Mouse (Mus musculus) thymus, postnatal 0 days (tissue): Measurements from ENCODE around the gene Rpl3. TPM values are rescaled to one million over a fixed set of nuclear protein-coding genes. Genes with fewer than 3 reads are reported as not detected.

Experiments used
- DNase-seq: peaks from one replicate; pipeline ENCODE4 v3.0.0-alpha.2; 2015; ENCODE audit warnings: low spot score
- polyA plus RNA-seq: library from polyadenylated mRNA; unstranded; fragments of >200 nt; fragmentation: Nextera tagmentation; extraction: Ambion mirVana; gene quantifications from 2 replicates; pipeline ENCODE4 v1.2.1, GENCODE M21; 2015

The Rpl3 gene
- polyA plus RNA-seq, 1 experiment from 2014 or later, result 1,101 TPM

DNA sequence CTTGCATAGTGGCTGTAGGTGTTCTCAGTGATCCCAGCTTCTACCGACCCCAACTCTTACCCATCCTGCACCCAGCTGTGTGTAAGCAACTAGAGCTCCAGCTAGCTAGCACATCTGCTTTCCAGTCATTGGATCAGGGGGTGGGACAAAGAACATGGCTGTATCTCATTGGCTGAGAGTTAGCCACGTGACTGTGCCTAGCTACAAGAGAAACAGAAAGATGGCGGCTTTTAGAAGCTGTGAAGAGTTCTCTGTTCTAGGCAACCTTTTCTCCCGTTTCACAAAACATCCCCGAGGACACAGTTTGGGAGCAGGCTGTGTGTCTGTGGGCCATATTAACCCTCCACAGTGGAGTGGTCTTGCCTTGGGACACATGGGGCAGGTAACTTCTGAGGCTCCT is 23.6 kb upstream of the Rpl3 start:
- DNase-seq, result no peak

DNA sequence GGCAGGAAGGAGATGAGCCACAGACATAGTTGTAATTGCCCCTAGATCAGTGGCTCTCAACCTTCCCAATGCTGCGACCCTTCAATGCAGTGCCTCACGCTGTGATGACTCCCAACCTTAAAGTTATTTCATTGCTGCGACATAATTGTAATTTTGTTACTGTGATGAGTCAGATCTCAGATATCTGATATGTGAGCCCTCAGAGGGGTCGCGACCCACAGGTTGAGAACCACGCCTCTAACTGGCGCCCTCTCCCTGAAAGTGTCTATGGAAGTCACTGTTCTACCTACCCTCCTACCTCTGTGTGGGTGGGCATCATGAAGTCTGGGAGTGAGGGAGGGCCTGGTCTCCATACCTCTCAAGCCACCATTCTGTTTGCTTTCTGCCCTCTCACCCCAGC is 22.7 kb upstream of the Rpl3 start:
- DNase-seq, result no peak

- DNase-seq, result peak; percentile 36
Measured at GRCm38 (mm10) chr15:80112499-80112898, 20.8 kb upstream of the Rpl3 start.

DNA sequence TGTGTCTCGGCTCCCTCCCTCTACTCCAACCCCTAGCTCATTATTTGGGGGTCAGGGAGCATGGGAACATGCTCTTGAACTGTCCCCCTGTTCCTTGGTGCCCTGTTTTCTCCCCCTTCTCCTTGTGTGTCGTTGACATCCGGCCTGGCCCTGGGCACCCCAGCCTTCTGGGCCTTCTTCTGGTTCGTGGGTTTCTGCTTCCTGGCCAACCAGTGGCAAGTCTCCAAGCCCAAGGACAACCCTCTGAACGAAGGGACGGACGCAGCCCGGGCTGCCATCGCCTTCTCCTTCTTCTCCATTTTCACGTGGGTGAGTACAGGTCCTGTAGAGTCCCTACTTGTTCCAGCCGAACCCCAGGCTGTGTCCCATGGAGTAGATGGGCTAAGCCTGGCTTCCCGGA is 19.8 kb upstream of the Rpl3 start:
- DNase-seq, result no peak

- no peak for DNase-seq
Measured at GRCm38 (mm10) chr15:80107575-80107974, 15.9 kb upstream of the Rpl3 start.

DNA sequence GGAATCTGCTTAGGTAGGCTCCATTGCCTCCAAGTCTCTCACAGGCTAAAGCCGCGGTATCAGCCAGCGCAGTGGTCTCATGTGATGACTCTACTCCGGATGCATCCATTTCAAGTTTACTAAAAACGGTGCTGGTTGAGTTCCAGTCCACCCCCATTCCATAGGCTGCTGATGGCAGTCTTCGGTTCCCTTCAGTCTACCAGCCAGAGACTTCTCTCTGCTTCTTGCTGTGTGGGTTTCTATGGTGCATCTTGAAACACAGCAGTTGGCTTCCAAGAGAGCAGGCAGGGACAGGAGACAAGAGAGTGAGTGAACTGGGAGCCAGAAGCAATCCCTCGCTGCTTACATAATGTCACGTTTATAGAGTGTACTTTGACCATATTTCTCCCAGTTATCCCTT is 15.5 kb upstream of the Rpl3 start:
- no peak for DNase-seq

DNA sequence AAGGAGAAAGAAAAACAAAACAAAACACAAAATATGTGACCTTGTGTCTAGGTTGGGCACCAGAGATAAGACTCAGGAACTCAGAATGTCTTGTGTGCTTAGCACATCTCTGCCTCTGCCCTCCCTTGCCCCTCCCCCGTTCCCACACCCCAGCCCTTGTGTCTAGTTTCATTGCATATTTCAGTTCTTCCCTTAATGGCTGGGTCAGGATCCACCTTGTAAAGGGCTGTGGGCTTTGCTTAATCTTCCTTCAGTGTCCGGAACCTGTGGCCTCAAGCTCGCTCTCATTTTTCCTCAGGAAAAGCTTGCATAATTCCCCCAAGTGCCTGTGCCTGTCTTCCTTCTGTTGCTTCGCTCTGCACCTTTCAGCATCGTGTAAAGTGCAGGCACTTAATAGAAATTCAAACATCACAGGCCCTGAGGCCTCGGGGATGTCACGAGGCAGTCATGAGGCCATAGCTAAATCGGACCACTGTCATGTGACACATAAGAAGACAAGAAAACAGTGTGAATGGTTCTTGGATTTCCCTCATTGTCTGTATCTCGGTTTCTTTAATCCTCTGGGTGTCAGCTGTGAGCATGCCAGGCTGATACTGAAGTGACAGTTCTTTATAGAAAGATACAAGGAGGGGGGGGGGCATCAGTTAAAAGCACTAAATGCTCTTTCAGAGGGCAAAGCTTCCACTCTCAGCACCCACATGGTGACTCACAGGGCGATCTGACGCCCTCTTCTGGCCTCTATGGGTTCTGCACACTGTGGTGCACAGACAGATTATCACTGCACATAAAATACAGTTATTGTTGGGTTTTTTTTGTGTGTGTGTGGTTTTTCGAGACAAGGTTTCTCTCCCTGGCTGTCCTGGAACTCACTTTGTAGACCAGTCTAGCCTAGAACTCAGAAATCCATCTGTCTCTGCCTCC is 14.1 kb upstream of the Rpl3 start:
- no peak for DNase-seq

GRCm38 (mm10) chr15:80102495-80102894 is 10.8 kb upstream of the Rpl3 start:
- DNase-seq, result no peak

DNA sequence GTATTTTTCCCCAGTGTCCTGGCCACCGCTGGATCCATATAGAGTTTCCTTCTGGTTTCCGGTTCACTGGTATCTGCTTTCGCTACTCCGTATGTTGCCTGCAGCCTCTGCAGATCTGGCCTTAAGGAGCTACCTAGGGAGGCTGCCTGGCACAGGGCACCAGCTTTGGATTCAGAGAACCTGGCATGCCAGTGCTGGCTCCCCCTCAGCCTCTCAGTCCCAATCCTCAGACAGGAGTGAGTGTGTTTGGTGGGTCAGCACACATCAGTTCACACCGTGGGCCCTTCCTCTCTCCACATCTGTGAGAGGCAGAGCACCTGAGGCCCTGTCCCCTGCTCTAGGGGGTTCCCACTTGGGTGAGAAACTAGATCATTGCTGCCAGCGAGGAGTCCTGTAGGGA is 9.8 kb upstream of the Rpl3 start:
- DNase-seq, result no peak

GRCm38 (mm10) chr15:80100871-80101270 is 9.2 kb upstream of the Rpl3 start:
- DNase-seq, result no peak

DNA sequence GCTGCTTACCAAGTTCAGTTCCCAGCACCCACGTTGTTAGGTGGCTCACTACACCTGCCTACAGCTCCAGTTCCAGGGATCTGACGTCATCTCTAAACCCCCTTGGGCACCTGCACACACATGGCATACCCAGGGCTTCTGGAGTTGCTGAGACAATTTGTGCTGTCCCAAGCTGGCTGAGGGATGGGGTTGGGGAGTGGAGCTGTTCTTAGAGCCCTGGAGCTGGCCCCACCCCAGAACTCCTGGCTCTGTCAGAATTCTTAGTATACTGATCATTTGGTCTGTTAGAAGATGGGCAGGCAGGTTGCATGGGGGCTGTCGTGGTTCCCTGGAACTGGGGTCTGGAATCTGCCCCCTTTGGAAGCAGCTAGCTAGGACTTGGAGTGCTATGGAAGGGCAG is 8.5 kb upstream of the Rpl3 start:
- DNase-seq, result no peak

GRCm38 (mm10) chr15:80099477-80099876 is 7.8 kb upstream of the Rpl3 start:
- DNase-seq, result no peak

DNA sequence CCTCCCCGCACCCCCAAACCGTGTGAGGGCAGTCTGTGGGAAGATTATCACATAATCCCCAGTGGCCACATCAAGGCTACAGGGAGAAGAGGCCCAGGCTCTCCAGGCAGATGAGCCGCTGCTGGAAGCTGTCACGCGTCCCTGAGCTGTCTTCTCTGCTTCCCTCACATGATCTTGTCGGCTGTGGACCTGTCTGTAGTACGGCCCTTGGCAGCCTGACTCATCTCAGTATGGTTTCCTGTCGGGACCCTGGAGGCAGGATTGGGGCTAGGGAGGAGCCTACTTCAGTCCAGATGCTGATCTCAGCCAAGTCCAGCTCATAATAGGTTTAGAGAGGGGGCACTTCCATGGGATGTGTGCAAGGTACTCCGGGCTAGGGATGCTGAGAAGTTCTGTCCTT is 7.1 kb upstream of the Rpl3 start:
- DNase-seq, result no peak

DNA sequence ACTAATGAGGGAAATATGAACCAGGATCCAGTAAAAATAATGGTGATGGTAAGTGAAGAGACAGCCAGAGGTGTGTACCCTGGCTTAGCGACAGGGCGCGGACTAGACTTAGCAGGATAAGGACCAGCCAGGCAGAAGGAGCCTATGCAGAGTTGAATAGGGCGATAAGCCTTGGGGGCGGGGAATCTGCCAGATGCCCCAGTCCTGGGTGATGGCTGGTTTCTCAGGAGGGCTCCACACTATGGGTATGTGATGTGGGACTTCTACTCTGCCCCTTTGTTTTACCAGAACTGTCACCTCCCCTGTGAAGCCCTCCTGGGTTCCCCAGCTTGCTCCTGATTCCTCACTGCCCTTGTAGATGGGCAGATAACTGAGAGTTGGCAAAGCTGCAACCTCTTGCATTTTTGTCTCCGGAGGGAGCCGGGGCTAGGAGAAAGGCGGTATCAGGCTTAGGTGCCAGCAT is 6.4 kb upstream of the Rpl3 start:
- no peak for DNase-seq

DNA sequence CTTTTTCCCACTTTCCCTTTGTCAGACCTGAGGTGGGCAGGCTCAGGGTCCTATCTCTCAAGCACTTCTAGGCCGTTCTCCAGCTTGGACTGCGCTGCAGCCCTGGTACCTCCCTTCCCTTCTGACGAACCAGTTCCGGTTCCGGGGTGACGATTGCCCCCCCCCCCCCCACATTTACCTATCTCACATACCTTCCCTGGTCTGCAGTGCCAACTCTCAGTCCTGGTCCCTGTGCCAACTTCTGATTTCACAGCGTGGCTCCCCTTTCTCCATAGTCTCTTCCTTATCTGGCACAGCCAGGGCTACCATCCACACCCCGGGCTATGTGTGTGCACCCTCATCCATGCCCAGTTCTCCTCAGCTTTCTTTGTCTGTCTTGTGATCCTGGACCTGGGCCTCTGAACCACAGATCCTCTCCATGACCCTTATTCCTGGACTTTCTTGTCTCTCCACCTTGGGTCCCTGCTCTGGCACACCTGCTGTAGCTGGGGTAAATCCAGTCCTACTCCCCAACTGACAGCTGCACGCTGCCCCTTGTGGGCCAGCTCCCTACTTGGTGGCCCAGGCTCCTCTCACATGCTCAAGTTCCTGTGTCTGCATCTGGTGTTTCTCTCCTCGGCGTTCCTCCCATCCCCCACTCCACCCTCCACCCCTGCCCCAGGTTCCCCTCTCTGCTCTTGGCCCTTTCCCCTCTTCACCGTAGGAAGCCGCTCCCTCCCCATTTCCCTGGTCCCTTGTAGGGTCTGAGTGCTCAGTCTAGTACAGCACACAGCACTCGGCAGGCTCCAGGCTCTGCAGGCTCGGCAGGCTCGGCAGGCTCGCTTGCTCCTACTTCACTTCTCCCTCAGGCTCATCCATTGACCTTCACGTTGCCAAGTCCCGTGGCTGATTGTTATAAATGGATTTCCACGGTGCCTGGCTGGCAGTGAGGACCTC is 5.5 kb upstream of the Rpl3 start:
- DNase-seq, result peak; percentile 80

GRCm38 (mm10) chr15:80096406-80096805 is 4.7 kb upstream of the Rpl3 start:
- no peak for DNase-seq

- DNase-seq, result no peak
Measured at GRCm38 (mm10) chr15:80095596-80095995, 3.9 kb upstream of the Rpl3 start.

GRCm38 (mm10) chr15:80094201-80094600 is 2.5 kb upstream of the Rpl3 start:
- no peak for DNase-seq

DNA sequence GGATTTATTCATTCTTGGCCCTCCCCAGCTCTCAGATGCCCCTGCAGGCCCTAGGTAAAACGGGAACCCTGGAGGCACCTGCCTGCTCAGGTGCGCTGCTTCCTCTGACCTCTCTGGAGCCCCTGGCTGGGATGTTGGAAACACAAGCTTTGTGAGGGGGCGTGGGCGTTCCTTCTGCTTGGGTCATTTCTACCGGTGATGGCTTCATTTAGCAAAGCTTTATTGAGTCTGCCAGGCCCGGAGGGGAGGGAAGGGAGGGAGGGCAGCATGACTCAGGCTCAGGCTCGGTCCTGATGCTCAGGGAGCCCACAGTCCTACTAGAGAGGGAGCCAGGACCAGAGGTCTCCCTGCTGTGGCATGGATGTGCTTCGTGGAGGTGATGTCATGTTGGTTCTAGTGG is 931 bp upstream of the Rpl3 start:
- DNase-seq, result no peak

DNA sequence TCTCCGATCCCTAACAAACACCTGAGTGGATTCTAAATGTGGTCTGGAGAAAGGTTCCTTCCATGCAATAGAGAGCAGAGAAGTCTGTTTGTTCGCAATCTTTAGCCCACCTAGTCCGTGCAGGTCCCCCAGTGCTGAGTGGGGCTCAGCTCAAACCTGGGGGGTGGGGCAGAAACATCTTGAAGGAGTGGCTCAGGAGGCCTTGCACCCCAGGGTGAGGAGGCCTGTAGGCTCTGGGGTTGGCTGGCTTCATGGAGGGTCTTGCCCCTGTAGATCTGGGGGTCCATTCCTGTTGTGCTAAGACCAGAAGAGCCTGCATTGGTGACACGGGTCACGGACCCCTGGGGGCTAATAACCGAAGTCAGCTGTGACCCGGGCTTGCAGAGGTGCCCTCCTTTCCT is 373 bp upstream of the Rpl3 start:
- DNase-seq, result no peak

DNA sequence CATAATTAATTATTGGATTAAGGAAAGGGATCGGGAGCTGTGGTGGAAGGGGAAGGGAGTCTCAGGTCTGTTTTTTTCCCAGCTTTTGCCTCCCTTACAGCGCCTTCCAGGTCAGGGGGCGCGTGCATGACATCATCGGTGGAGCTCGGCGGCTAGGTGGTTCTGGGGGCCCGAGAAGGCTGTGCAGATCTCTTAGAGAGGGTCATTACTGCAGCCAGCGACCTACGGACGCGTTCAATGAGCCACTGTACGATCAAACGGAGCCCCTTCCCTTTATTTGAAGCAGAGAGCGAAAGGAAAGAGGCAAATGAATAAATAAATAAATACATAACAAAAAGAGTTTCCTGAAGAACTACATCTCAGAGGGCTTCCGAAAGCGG is 937 bp downstream of the Rpl3 start:
- DNase-seq, result peak; percentile 35

DNA sequence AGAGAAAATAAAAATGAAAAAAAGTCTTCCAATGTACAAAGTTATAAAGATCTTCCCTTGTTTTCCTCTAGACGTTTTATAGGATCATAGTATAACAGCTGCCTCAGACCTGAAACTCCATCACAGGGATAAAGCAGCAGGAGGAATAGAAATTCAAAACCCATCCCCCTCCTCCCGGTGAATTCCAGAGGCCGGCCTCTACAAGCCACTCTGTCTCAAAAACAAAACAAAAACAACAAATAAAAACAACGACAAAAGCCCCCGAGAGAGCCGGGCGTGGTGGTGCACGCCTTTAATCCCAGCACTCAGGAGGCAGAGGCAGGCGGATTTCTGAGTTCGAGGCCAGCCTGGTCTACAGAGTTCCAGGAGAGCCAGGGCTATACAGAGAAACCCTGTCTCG is 1.5 kb downstream of the Rpl3 start:
- no peak for DNase-seq
